Mouse (Mus musculus) CH12F3 (cell line): ENCODE data around the gene Pglyrp4.
"Not testable (repeated sequence)": the region's sequence is repeated elsewhere in the genome, so short reads cannot be mapped to it uniquely, and the experiment has no call there.

ENCODE experiments used
- in situ Hi-C: fragments of 300-500 bp; cut with MboI; formaldehyde crosslinking; loops from 2 replicates; pipeline ENCODE4 v1.14.3; 2020; ENCODE audit warnings: low sequenced_read_pairs

Gene Pglyrp4

DNA sequence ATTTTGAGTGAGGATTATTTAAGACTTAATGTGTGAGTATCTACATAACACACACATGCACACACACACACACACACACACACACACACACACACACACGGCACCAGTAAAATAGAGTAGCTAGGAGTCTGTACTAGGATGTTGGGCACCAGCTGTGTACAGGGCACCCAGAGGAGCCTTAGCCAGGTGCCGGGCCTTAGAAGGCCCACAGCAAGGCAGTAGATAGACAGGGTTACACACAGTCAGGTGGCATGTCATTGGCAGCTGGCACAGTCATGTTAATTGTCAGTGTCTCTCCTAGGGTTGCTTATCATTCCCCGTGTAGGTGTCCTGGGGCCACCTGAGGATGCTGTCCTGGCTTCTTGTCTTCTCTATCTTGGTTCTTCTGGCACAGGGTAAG lies at the start of gene Pglyrp4:
Pglyrp4 (plus strand) TSS at position 301 of the 400 bp plus-strand sequence.
- in situ Hi-C loops = no loop called here

DNA sequence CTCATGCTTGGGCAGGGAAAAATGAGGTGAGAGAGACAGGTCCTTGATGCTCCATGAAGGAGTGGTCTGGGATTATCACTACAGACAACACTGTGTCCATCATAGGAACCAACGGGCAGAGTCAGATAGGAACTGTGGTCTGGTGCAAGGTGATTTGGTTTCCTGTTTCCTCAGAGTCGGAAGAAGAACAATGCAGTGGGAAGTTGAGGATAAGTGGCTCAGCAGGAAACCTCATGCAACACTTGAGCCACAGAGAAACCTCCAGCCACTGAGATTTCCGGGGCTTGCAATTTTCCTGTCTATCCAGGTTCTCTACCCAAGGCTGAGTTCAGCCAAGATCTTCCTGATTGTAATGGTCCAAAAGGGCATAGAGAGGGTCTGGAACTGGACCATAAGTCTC lies 48.0 kb upstream of the Pglyrp4 start:
- in situ Hi-C loops = no loop called here

DNA sequence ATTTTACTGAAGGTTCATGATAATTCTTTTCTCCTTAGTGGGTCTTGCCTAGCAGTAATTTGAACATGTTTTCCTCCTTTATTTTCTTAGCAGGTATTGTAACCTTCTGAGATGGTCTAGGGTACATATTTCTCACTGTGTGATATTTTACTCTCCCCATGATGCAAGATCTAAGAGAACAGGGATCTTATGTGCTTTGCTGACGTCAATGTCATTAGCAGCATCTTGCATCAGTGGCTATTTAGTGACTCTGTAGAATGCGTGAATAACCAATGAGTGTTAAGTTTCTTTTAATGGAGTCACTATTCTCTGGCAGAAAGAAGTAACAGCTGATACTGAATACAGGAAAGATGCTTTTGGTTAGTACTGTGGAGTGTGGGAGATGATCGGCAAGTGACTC lies 42.8 kb upstream of the Pglyrp4 start:
- in situ Hi-C loops = no loop called here

DNA sequence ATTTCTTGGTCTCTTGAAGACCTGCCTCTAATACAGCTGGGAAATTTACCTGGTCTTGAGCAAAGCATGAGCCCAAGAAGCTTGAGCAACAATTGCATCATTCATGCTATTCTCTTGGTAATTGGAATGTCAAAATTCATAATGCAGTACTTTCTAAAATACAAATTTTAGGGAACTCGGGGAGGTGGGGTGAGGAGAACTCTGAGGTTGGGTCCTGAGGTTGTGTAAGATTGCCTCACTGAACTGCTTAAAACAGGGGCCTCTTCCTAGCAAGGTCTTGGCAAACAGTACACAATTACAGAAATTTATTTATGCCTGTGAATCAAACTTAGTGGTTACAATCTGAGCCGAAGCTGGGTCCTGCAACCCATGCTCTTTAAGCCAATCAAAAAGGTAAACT lies 39.9 kb upstream of the Pglyrp4 start:
- in situ Hi-C loops = no loop called here

DNA sequence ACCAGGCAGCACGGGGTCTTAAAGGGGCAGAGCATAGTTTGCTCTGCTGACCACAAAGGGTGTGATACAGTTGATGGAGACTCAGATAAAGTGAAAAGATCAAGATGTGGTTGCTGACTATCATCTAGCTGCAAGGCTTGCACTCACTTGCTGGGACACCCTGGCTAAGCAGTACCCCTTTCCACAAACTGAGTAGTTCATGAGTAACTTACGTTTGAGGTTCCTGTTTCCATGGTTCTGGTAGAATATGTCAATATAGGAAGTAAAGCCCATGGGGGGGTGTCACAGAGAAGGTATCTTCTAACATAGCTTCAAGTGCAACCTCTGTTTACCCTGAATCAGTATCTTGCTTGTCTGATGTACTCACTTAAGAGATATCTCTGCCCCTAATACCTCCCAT lies 33.2 kb upstream of the Pglyrp4 start:
- in situ Hi-C loops = no loop called here

DNA sequence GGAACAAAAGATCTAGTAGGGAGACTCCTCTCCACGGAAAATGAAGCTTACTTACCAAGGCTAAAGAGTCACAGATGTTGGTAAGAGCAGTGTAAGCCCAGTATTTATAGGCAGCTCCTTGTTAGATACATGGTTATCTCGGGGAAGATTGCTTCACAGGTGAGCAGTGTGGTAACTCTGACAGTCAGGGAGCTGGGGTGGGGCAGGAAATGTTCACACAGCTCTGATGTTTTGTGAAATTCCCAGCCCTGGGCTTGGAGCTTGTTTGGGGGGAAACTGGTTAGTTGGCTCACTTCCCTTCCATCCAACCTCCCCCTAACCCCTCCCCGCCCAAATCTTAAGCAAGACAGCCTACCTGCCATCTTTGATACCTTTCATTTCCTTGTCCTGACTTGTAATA lies 31.1 kb upstream of the Pglyrp4 start, which contains the start of gene S100a9:
S100a9 (minus strand) TSS at position 109 of the 400 bp plus-strand sequence.
- in situ Hi-C loops = no loop called here

DNA sequence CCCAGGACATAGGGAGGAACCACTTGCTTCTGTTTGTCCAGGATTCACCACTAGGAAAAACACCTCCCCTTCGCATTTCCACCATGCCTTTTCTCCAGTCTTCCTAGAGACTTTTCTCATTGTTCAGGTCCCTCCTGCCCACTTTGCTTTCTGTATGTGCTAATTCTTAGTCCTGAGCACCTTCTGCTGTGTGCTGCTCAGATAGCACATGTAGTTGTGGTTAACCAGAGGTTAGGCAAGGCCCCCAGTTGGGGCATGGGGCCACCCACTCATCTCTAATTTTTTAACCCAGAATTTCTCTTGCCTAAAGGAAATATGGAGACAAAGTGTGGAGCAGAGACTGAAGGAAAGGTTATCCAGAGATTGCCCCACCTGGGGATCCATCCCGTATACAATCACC lies 24.5 kb upstream of the Pglyrp4 start:
- in situ Hi-C loops = no loop called here

DNA sequence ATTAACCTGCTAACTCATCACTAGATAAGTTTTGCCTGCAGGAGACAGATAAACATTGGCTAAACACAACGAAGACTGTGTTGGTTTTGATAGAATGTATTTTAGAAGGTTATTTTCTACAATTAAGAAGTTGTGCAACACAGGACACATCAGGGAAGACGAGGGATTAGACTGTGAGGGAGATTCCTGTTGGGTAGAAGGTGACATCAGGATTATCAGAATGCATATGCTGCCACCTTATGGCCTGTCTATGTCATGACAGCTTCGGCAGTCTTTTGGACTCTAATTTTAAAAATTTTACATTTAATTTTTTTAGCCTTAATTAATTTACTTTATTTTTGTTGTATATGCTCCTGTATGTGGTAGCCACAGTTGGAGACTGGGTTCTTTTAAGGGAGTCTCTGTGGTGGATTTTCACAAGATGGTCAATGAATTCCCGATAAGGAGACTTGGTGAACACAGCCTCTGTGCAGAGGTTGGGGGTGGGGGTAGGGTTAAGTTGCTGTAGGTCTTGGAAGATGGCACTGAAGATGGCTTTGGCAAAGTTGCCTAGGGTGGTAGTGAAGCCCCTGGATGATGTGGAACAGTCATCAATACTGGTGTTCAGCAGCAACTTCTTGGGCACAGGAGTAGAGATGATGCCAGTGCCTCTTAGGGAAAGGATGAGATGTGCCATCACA lies 18.0 kb upstream of the Pglyrp4 start:
- in situ Hi-C loops = no loop called here

DNA sequence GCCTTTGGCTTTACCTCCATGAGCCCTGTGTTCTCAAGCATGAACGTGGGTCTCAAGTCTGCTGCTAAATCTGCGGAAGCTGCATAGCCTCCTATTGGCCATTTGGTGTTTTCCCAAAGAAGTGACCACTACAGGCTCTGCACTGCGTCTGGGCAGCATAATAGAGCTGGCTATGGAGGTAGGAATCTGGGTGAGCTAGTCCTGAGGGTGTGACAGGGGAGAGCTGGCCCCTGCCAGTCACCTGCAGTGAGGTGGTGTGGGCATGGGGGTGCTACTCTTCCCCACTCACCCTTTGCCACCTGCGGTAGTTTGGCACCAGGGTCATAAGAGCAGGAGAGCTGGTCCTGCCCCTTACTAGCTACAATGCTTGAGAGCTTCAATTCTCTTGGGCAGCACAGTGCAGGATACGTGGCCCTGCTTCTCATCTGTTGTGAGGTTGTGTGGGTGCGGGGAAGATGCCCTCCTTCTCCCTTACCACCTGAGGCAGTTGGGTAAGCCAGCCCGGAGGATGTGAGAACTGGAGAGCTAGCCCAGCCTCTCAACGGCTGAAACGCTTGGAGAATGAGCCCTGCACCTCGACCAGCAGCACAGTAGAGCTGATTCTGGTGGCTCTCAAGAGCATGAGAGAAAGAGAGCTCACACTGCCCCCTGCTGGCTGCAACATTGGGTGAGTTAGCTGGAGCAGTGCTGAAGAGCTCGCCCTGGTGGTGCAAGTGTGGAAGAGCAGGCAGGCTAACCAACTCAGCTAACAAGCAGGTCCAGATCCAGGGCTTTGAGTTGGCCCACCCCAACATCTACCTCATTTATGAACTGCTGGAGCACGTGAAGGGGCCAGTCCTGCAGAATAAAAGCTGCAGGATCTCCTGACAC lies 16.9 kb upstream of the Pglyrp4 start:
- in situ Hi-C loops = no loop called here

DNA sequence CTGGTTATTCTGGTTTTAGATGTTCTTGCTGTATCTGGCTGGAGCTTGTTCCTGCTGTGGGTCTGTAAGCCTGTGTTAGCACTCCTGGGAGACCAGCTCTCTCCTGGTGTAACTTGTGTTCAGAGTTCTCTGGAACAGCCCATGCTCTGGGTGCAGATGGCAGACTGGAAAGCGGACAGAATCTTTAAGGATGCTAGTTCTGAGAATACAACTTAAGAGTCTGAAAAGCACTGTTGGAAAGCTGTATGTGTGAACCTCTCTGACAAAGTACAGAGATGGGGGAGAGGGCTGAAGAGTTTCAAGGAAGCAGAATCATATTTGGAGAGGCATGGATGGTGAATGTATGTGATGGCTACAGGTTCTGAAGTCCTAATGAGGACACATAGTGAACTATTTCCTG lies 23.0 kb downstream of the Pglyrp4 start:
- in situ Hi-C loops = no loop called here

DNA sequence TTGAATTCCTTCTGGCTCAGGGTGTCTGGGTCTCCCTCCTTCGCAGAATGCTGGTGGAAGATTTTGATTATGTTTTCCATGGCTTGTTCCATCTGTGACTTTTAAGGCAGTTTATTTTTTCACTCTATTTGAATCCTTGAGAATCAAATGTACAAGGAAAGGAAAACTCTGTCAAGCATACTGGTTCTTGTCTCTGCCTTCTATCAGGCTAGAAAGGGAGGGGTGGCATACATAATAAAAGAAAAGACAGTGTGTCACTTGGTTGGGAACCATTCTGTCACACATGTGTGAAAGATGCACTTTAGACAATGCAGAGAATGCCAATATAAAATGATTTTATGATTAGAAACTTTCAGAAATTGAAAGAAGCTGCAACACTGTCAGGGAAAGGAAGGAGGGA lies 51.1 kb downstream of the Pglyrp4 start, which contains the start of gene Gm5849:
Gm5849 (minus strand) TSS at position 101 of the 400 bp plus-strand sequence.
- in situ Hi-C loops = not testable (repeated sequence)
